Mouse (Mus musculus) forebrain, embryonic 15.5 days (tissue): ENCODE data around the gene Slc30a4. TPM values are rescaled to one million over a fixed set of nuclear protein-coding genes. Genes with fewer than 3 reads are reported as not detected.

ENCODE experiments used
- ATAC-seq: fragments of 200-750 bp; cut with Nextera tagmentation; replicated peaks from 2 replicates; pipeline ENCODE4 v1.8.0; 2017; ENCODE audit warnings: mild to moderate bottlenecking, moderate TSS enrichment, moderate library complexity
- H3K27ac ChIP-seq: fragments of 300-500 bp; sonication (generic); replicated peaks from 2 replicates; pipeline ENCODE4 v1.5.1; 2015; ENCODE audit warnings: mild to moderate bottlenecking, inconsistent platforms
- H3K27me3 ChIP-seq: fragments of 300-500 bp; sonication (generic); 2 replicates; pipeline ENCODE4 v1.6.1; 2015; ENCODE audit warnings: inconsistent platforms
- H3K36me3 ChIP-seq: fragments of 300-500 bp; sonication (generic); 2 replicates; pipeline ENCODE4 v1.6.1; 2015; ENCODE audit warnings: mild to moderate bottlenecking, inconsistent platforms
- H3K4me1 ChIP-seq: fragments of 300-500 bp; sonication (generic); 2 replicates; pipeline ENCODE4 v1.6.1; 2015; ENCODE audit warnings: inconsistent platforms
- H3K4me2 ChIP-seq: fragments of 300-500 bp; sonication (generic); replicated peaks from 2 replicates; pipeline ENCODE4 v1.6.1; 2015; ENCODE audit warnings: mild to moderate bottlenecking, inconsistent platforms
- H3K4me3 ChIP-seq: fragments of 300-500 bp; sonication (generic); 2 replicates; pipeline ENCODE4 v1.5.1; 2015; ENCODE audit warnings: mild to moderate bottlenecking, inconsistent platforms
- H3K9ac ChIP-seq: fragments of 300-500 bp; sonication (generic); replicated peaks from 2 replicates; pipeline ENCODE4 v1.6.1; 2015; ENCODE audit warnings: mild to moderate bottlenecking, inconsistent platforms
- H3K9me3 ChIP-seq: fragments of 300-500 bp; sonication (generic); 2 replicates; pipeline ENCODE4 v1.6.1; 2016; ENCODE audit warnings: inconsistent platforms
- WGBS: fragments of 180-500 bp; shearing (Covaris S2); methylation state at CpG from one replicate; pipeline ENCODE4 v1.1.7; 2015; ENCODE audit warnings: mixed read lengths; 5-methylcytosine and 5-hydroxymethylcytosine counted together
- polyA plus RNA-seq: library from polyadenylated mRNA; unstranded; fragments of >200 nt; fragmentation: Nextera tagmentation; extraction: Ambion mirVana; gene quantifications from 2 replicates; pipeline ENCODE4 v1.2.1, GENCODE M21; 2015

Gene Slc30a4
- polyA plus RNA-seq, 1 experiment from 2014 or later: 7.9 TPM

- no peak overlapping the region for H3K9ac ChIP-seq
- no peaks in the 10 kb centered on the region for H3K36me3 ChIP-seq
- no peaks in the 10 kb centered on the region for H3K9me3 ChIP-seq
- no peak overlapping the region for H3K27ac ChIP-seq
- no peaks in the 10 kb centered on the region for H3K27me3 ChIP-seq
- H3K4me3 ChIP-seq: no peak overlapping the region
- ATAC-seq: no peak
- no peaks in the 10 kb centered on the region for H3K4me1 ChIP-seq
- no peak overlapping the region for H3K4me2 ChIP-seq
- WGBS: 78% methylated on average over 5 of the region's 5 CpGs
Observed at GRCm38 (mm10) chr2:122671714-122672113, 30.7 kb downstream of the Slc30a4 start.

GRCm38 (mm10) chr2:122667856-122668255 lies 34.6 kb downstream of the Slc30a4 start:
- H3K36me3 ChIP-seq: no peaks in the 10 kb centered on the region
- H3K9ac ChIP-seq: no peak overlapping the region
- WGBS: 56% methylated on average over 5 of the region's 5 CpGs
- no peak overlapping the region for H3K27ac ChIP-seq
- no peaks in the 10 kb centered on the region for H3K4me1 ChIP-seq
- ATAC-seq: no peak
- H3K4me2 ChIP-seq: no peak overlapping the region
- no peaks in the 10 kb centered on the region for H3K27me3 ChIP-seq
- no peak overlapping the region for H3K4me3 ChIP-seq
- H3K9me3 ChIP-seq: no peaks in the 10 kb centered on the region

GRCm38 (mm10) chr2:122665973-122666875 lies 36.2 kb downstream of the Slc30a4 start:
- no peak overlapping the region for H3K9ac ChIP-seq
- WGBS: 49% methylated on average over 12 of the region's 12 CpGs
- H3K27me3 ChIP-seq: no peaks in the 10 kb centered on the region
- H3K4me1 ChIP-seq: no peaks in the 10 kb centered on the region
- no peak overlapping the region for H3K4me2 ChIP-seq
- H3K36me3 ChIP-seq: no peaks in the 10 kb centered on the region
- H3K9me3 ChIP-seq: no peaks in the 10 kb centered on the region
- H3K27ac ChIP-seq: no peak overlapping the region
- no peak overlapping the region for H3K4me3 ChIP-seq
- ATAC-seq: no peak

GRCm38 (mm10) chr2:122665253-122665972 lies 37.0 kb downstream of the Slc30a4 start:
- no peak for ATAC-seq
- Histone ChIP-seq H3K36me3 (no peaks in the 10 kb centered on the region), H3K27me3 (no peaks in the 10 kb centered on the region), H3K4me1 (no peaks in the 10 kb centered on the region), H3K9ac (no peak overlapping the region), H3K9me3 (no peaks in the 10 kb centered on the region), H3K27ac (no peak overlapping the region), H3K4me3 (no peak overlapping the region), H3K4me2 (no peak overlapping the region)
- 65% methylated on average over 6 of the region's 6 CpGs for WGBS

- H3K27ac ChIP-seq: no peak overlapping the region
- H3K4me2 ChIP-seq: no peak overlapping the region
- no peaks in the 10 kb centered on the region for H3K9me3 ChIP-seq
- no peaks in the 10 kb centered on the region for H3K36me3 ChIP-seq
- no peak for ATAC-seq
- H3K27me3 ChIP-seq: no peaks in the 10 kb centered on the region
- no peaks in the 10 kb centered on the region for H3K4me1 ChIP-seq
- no peak overlapping the region for H3K4me3 ChIP-seq
- 90% methylated on average over 7 of the region's 7 CpGs for WGBS
- H3K9ac ChIP-seq: no peak overlapping the region
Observed at GRCm38 (mm10) chr2:122659825-122660224, 42.6 kb downstream of the Slc30a4 start.

GRCm38 (mm10) chr2:122657707-122658524 lies 44.5 kb downstream of the Slc30a4 start:
- H3K27me3 ChIP-seq: no peaks in the 10 kb centered on the region
- no peak overlapping the region for H3K27ac ChIP-seq
- no peaks in the 10 kb centered on the region for H3K36me3 ChIP-seq
- H3K9ac ChIP-seq: no peak overlapping the region
- WGBS: 89% methylated on average over 11 of the region's 11 CpGs
- H3K4me1 ChIP-seq: no peaks in the 10 kb centered on the region
- no peak overlapping the region for H3K4me3 ChIP-seq
- H3K4me2 ChIP-seq: no peak overlapping the region
- no peak for ATAC-seq
- H3K9me3 ChIP-seq: no peaks in the 10 kb centered on the region

- Histone ChIP-seq H3K27ac (no peak overlapping the region), H3K27me3 (no peaks in the 10 kb centered on the region), H3K4me3 (no peak overlapping the region), H3K36me3 (no peaks in the 10 kb centered on the region), H3K9ac (no peak overlapping the region), H3K4me2 (no peak overlapping the region), H3K4me1 (no peaks in the 10 kb centered on the region), H3K9me3 (no peaks in the 10 kb centered on the region)
- no peak for ATAC-seq
- 77% methylated on average over 9 of the region's 9 CpGs for WGBS
Observed at GRCm38 (mm10) chr2:122656767-122657166, 45.7 kb downstream of the Slc30a4 start.

GRCm38 (mm10) chr2:122656052-122656451 lies 46.4 kb downstream of the Slc30a4 start:
- Histone ChIP-seq H3K9me3 (no peaks in the 10 kb centered on the region), H3K27me3 (no peaks in the 10 kb centered on the region), H3K9ac (no peak overlapping the region), H3K4me3 (no peak overlapping the region), H3K4me1 (no peaks in the 10 kb centered on the region), H3K27ac (no peak overlapping the region), H3K36me3 (no peaks in the 10 kb centered on the region), H3K4me2 (no peak overlapping the region)
- 64% methylated on average over 2 of the region's 2 CpGs for WGBS
- ATAC-seq: no peak

- H3K36me3 ChIP-seq: no peaks in the 10 kb centered on the region
- ATAC-seq: no peak
- H3K4me2 ChIP-seq: no peak overlapping the region
- no peak overlapping the region for H3K27ac ChIP-seq
- H3K4me3 ChIP-seq: no peak overlapping the region
- no peaks in the 10 kb centered on the region for H3K9me3 ChIP-seq
- H3K9ac ChIP-seq: no peak overlapping the region
- 82% methylated on average over 17 of the region's 17 CpGs for WGBS
- H3K4me1 ChIP-seq: no peaks in the 10 kb centered on the region
- no peaks in the 10 kb centered on the region for H3K27me3 ChIP-seq
Observed at GRCm38 (mm10) chr2:122652096-122653084, 50.1 kb downstream of the Slc30a4 start.

- 51% methylated on average over 5 of the region's 5 CpGs for WGBS
- Histone ChIP-seq H3K9ac (no peak overlapping the region), H3K36me3 (no peaks in the 10 kb centered on the region), H3K9me3 (no peaks in the 10 kb centered on the region), H3K4me2 (no peak overlapping the region), H3K27ac (no peak overlapping the region), H3K4me3 (no peak overlapping the region), H3K27me3 (peaks cover 9% of the 10 kb centered on the region; the same call in 1 of the 2 replicates), H3K4me1 (peaks cover 6% of the 10 kb centered on the region)
- ATAC-seq: no peak
Observed at GRCm38 (mm10) chr2:122638673-122639072, 63.8 kb downstream of the Slc30a4 start.

- Histone ChIP-seq H3K4me3 (peak overlapping the region; percentile 41), H3K27me3 (peaks cover 9% of the 10 kb centered on the region; the same call in 1 of the 2 replicates), H3K9ac (peak overlapping the region; percentile 39), H3K4me1 (peaks cover 6% of the 10 kb centered on the region), H3K27ac (no peak overlapping the region), H3K4me2 (peak overlapping the region; percentile 61), H3K9me3 (no peaks in the 10 kb centered on the region), H3K36me3 (peaks cover 6% of the 10 kb centered on the region)
- whole genome bisulfite sequencing: 32% methylated on average over 12 of the region's 12 CpGs
- no peak for ATAC-seq
Observed at GRCm38 (mm10) chr2:122638029-122638428, 64.4 kb downstream of the Slc30a4 start.
